Mouse (Mus musculus) bone marrow, adult 2 months (tissue): Measurements from ENCODE around the gene Sypl.

Experiments
- CTCF ChIP-seq: fragments of 200-500 bp; IDR thresholded peaks from 2 replicates; pipeline ENCODE4 v1.5.1; 2011; ENCODE audit warnings: low read length, control low read depth; ENCODE audit not compliant: control insufficient read depth, insufficient read depth
- POLR2A ChIP-seq: fragments of 200-500 bp; IDR thresholded peaks from 2 replicates; pipeline ENCODE4 v1.6.1; 2011; ENCODE audit warnings: low read depth, mild to moderate bottlenecking, control low read depth, low read length, borderline replicate concordance; ENCODE audit not compliant: control insufficient read depth

GRCm38 (mm10) chr12:33008305-33009110 is 54.8 kb downstream of the Sypl start:
- TF ChIP-seq CTCF (no peak), POLR2A (no peak)
